Mouse (Mus musculus) heart, adult 18-20 months (tissue): Measurements from ENCODE around the gene Armc10. TPM values are rescaled to one million over a fixed set of nuclear protein-coding genes. Genes with fewer than 3 reads are reported as not detected.
"Not testable (repeated sequence)": the region's sequence is repeated elsewhere in the genome, so short reads cannot be mapped to it uniquely, and the experiment has no call there.

Experiments used
- DNase-seq, 2 experiments: peaks; one replicate each; pipeline ENCODE4 v3.0.0; 2021 to 2022; ENCODE audit warnings: mixed read lengths in 1 of 2
- total RNA-seq, 2 experiments: library from RNA; stranded (reverse); gene quantifications; 2 replicates each; pipeline ENCODE4 v1.2.3; 2021

Armc10 gene
- total RNA-seq, 2 experiments from 2014 or later = 7.8 to 8.0 TPM

- DNase-seq = no peak
Observed at GRCm38 (mm10) chr5:21667191-21668137, 21.9 kb downstream of the Armc10 start.

DNA sequence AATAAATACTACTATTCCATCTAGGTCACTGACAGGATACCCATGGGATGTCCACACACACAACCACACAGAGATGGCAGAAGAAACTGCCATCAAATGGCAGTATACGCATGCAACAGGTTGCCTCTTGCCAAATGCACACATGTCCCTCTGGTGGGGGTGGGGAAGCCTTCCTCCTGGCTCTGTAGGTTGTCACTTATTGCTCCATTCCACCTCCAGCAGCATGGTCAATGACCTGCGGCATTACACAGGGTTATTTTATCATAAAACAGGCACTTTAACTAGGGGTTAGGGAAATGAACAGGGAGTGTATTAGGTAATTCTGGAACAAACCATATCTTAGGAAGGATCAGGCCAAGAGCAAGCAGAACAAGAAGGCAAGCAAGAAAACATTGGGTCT is 23.7 kb downstream of the Armc10 start:
- DNase-seq = no peak

GRCm38 (mm10) chr5:21672812-21673635 is 27.4 kb downstream of the Armc10 start:
- no peak for DNase-seq

DNA sequence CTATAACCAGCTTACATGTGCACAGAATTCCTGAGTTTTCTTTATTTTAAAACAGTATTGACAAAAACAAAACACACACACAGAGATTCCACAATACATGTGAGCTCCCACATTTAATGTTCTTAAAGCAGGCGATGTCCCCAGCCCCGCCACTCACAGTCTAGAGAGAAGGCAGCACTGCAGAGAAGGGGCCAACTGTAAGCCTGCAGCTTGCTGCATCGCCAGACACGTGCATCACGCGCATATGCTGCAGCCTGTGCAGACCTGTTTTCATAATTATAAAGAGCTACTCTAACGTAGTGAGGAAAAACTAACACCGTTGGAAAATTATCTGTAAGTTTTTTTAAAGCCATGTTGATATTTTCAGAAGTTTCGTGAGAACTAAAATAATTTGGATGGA is 28.1 kb downstream of the Armc10 start:
- no peak for DNase-seq

DNA sequence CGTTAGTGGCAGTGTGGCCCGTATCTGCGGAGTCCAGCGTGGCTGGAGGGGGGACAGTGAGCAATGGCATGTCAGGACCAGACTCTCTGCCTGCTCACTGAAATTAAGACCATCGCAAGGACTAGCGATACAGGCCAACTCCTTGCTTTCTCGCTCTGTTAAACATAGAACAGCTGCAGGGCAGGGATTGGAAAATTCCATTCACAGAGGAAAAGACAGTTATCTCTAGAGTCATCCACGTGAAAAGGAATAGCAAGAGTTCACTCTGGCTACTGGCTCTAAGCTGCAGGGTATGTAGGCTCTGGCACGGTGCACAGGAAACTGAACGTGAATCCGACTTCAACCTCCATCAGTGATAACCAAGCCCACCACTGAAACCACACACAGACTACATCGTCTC is 29.4 kb downstream of the Armc10 start:
- no peak for DNase-seq

DNA sequence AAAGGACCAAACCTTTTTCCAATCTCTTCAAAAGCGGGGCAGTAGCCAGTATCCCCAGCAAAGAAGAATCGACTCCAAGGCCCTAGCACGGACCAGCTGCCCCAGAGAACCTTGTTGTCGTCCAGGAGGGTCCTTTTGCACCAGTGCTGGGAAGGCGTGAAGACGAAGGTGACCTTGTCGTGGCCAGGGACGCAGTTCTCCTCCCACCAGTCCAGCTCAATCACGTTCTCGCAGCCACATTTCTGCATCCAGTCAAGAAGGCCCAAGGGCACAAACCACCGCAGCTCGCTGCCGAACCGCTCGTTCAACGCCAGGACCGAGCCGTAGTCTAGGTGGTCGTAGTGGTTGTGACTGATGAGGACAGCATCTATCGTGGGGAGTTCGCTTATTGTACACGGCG is 29.9 kb downstream of the Armc10 start:
- no peak for DNase-seq

DNA sequence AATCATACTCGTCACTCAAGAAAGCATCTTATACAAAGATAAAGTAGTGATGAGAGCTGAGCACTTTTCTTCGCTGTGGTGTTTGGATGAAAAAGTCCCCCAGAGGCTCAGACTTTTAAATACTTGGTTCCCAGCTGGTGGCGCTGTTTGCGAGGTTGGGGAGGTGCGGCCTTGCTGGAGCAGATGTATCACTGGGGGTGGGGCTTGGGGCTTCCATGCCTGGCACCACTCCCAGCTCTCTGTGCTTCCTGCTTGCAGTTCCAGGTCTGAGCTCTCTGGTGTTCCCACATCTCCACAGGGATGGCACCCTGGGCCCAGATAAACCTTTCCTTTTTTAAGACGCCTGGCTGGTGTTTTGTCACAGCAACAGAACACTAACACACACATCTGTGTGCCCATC is 32.3 kb downstream of the Armc10 start:
- no peak for DNase-seq

- no peak for DNase-seq
Observed at GRCm38 (mm10) chr5:21678363-21678762, 32.8 kb downstream of the Armc10 start.

DNA sequence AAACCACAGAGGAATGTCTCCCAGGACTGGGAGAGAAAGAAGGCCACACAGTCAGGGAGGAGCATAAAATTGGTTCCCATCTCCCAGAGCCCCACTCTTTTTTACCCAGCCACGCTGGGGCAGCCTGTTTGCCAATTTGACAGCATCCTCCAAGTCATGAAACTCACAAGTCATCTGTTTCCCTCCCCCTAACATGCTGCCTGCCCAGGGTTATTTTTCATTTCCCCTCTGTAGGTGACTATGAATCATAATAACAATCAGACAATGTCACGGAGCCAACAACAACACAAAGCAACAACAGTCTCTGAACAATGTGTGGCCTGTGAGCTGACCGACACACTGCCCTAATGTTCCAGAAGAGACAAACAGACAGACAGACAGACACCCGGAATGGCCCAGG is 34.4 kb downstream of the Armc10 start:
- no peak for DNase-seq

DNA sequence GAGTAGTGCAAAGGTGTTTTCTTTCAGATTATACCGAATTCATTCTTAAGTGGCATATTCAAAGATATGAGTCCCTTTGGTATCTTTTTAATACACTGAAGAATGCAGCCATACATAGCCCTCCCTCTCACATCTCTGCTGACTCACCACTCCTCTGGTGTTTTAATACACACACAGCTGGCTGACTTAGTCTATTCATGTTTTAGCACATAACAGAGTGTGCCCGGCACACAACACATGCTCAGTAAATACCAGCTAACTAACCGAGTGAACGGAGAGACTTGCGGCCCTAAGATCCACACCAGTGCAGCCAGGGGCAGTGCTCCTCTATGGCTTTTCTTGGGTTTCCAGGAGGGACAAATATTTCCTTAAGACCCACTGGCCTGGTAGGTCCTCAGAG is 35.3 kb downstream of the Armc10 start:
- DNase-seq = no peak

DNA sequence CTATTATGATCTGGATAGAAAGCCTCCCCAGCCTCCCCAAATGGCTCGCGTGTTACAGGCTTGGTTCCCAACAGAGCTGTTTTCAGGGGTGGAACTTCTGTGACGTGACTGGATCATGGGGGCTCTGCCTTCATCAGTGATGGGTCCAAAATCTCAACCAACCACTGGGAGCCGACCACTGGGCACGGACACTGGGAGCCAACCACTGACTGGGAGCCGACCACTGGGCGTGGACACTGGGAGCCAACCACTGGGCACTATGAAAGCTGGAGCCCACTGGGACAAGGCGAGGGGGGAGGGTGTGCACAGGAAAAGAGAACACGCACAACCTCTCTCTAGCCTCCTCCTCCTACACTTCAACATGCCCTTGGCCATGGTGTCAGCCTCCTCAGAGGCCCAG is 38.2 kb downstream of the Armc10 start:
- no peak for DNase-seq

DNA sequence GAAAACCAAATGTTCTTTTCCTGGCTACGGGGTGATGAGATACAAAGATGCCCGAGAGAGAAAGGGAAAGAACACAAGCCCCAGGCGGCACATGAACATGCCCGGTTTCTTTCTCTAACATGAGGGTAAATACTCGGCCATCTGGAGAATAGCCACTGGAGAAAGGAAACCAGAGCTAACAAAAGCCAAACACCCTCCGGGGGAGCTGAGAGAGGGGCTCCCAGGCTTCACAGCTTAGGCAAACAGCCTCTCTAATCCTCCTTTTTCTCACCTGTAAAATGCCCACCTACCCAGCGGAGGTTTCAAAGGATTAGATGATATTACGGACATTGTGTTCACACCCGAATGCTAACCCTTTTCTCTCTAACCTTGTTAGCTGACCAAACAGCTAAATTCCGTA is 39.4 kb downstream of the Armc10 start:
- no peak for DNase-seq

DNA sequence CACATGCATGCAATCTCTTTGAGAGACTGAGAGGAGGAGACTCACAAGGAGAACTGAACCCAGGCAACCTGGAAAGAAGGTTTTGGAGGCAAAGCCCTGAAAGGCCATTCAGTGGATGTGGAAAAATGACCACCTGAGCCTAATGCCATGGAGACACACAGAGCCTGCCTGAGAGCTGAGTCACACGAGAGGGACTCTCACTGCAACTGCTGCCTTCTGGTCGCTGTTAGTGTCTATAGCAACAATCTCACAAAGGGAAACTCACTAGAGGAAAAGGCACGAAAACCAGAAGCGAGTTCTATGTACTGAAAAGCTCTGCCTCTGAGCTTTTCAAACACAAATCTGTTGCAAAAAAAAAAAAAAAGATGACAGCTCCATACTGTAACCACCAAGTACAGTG is 41.4 kb downstream of the Armc10 start:
- no peak for DNase-seq

DNA sequence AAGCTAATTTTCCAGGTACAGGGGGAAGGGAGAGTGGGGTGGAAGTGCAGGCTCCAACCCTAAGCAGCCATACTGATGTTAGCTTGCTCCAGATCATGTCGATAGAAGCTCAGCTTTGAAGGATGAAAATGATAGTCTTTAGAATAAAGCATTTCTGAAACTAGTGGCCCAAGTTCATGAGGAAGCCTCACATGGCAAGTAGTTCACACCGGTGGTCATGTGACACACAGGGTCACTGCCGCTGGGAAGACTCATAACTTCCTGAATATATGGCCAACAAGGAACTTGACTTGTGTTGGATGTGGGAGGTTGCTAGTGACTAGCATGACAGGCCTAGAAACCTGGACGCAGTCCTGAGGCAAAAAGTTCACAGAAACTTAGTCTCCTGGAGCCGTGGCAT is 46.6 kb downstream of the Armc10 start:
- DNase-seq = no peak

DNA sequence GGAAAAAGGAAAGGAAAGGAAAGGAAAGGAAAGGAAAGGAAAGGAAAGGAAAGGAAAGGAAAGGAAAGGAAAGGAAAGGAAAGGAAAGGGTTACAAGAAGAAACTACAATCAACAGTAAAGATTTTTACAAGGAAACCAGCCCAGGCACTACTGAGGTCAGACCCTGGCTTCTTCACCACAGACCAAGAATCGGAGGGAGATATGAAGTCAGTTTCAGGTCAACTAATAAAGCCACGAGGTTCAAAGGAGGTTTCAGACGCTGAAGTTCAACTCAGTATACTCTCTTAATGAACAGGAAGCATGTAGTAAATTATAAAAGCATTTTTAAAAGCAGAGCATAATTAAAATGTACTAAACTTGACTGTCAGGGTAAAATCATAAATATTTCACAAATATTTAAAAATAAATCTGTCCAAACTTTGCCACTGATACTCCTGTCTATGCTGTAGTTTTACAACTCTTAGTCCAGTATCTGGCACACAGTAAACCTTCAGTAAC is 47.8 kb downstream of the Armc10 start:
- DNase-seq = no peak

GRCm38 (mm10) chr5:21694854-21695490 is 49.4 kb downstream of the Armc10 start:
- no peak for DNase-seq

GRCm38 (mm10) chr5:21699555-21699954 is 53.9 kb downstream of the Armc10 start:
- not testable (repeated sequence) for DNase-seq

- DNase-seq = no peak
Observed at GRCm38 (mm10) chr5:21700272-21700821, 54.7 kb downstream of the Armc10 start.

- no peak for DNase-seq
Observed at GRCm38 (mm10) chr5:21700934-21701333, 55.3 kb downstream of the Armc10 start.

GRCm38 (mm10) chr5:21701351-21702008 is 55.9 kb downstream of the Armc10 start, which contains the start of gene Napepld:
TSS of gene Napepld (minus strand) at chr5:21701396.
- DNase-seq = peak; percentile 99 to 100

GRCm38 (mm10) chr5:21702009-21702364 is 56.4 kb downstream of the Armc10 start:
- DNase-seq = no peak
